Mouse (Mus musculus): ENCODE data around the gene Tdrd12.
"Not testable (repeated sequence)": the region's sequence is repeated elsewhere in the genome, so short reads cannot be mapped to it uniquely, and the experiment has no call there.

Tdrd12 gene

GRCm38 (mm10) chr7:35555224-35556204 lies 18.0 kb upstream of the Tdrd12 start:
- DNase-seq (ENCODE audit: low spot score), result peak; percentile 92

GRCm38 (mm10) chr7:35554605-35555175 lies 17.1 kb upstream of the Tdrd12 start:
- peak; percentile 64 for DNase-seq (ENCODE audit: low spot score)

- DNase-seq (ENCODE audit: low spot score), result peak; percentile 73
Observed at GRCm38 (mm10) chr7:35553751-35554604, 16.4 kb upstream of the Tdrd12 start.

- DNase-seq (ENCODE audit: low spot score), result peak; percentile 65
Observed at GRCm38 (mm10) chr7:35545881-35546280, 8.3 kb upstream of the Tdrd12 start.

GRCm38 (mm10) chr7:35535750-35536512 lies 1.6 kb downstream of the Tdrd12 start:
- no peak for DNase-seq (ENCODE audit: low spot score)

GRCm38 (mm10) chr7:35530544-35530943 lies 7.0 kb downstream of the Tdrd12 start:
- not testable (repeated sequence) for DNase-seq (ENCODE audit: low spot score)

- DNase-seq (ENCODE audit: low spot score), result no peak
Observed at GRCm38 (mm10) chr7:35530026-35530425, 7.5 kb downstream of the Tdrd12 start.

GRCm38 (mm10) chr7:35526795-35527194 lies 10.8 kb downstream of the Tdrd12 start:
- DNase-seq (ENCODE audit: low spot score), result no peak

- DNase-seq (ENCODE audit: low spot score), result peak; percentile 44
Observed at GRCm38 (mm10) chr7:35501995-35502394, 35.5 kb downstream of the Tdrd12 start.

- no peak for DNase-seq (ENCODE audit: low spot score)
Observed at GRCm38 (mm10) chr7:35497516-35497915, 40.0 kb downstream of the Tdrd12 start.

- no peak for DNase-seq (ENCODE audit: low spot score)
Observed at GRCm38 (mm10) chr7:35491005-35491404, 46.5 kb downstream of the Tdrd12 start.

GRCm38 (mm10) chr7:35490186-35490585 lies 47.4 kb downstream of the Tdrd12 start:
- no peak for DNase-seq (ENCODE audit: low spot score)

GRCm38 (mm10) chr7:35486553-35486952 lies 51.0 kb downstream of the Tdrd12 start:
- no peak for DNase-seq (ENCODE audit: low spot score)

- DNase-seq (ENCODE audit: low spot score), result no peak
Observed at GRCm38 (mm10) chr7:35485126-35485525, 52.4 kb downstream of the Tdrd12 start.

GRCm38 (mm10) chr7:35476457-35476856 lies 61.1 kb downstream of the Tdrd12 start:
- no peak for DNase-seq (ENCODE audit: low spot score)

- no peak for DNase-seq (ENCODE audit: low spot score)
Observed at GRCm38 (mm10) chr7:35470794-35471193, 66.8 kb downstream of the Tdrd12 start.

GRCm38 (mm10) chr7:35467856-35468255 lies 69.7 kb downstream of the Tdrd12 start:
- DNase-seq (ENCODE audit: low spot score), result no peak

GRCm38 (mm10) chr7:35465027-35465426 lies 72.5 kb downstream of the Tdrd12 start:
- DNase-seq (ENCODE audit: low spot score), result no peak

- no peak for DNase-seq (ENCODE audit: low spot score)
Observed at GRCm38 (mm10) chr7:35460971-35461370, 76.6 kb downstream of the Tdrd12 start.

- DNase-seq (ENCODE audit: low spot score), result no peak
Observed at GRCm38 (mm10) chr7:35456091-35456814, 81.3 kb downstream of the Tdrd12 start.

GRCm38 (mm10) chr7:35448867-35449266 lies 88.7 kb downstream of the Tdrd12 start:
- no peak for DNase-seq (ENCODE audit: low spot score)

Data from testis, postnatal 10 days (tissue).